Mouse (Mus musculus): ENCODE measurements at regions not wholly inside any gene's neighbourhood (a gene's known extent, or its start where the extent isn't known, plus 50 kb on each side); places are given as distances from the start of the nearest gene placed in this dataset.

DNA sequence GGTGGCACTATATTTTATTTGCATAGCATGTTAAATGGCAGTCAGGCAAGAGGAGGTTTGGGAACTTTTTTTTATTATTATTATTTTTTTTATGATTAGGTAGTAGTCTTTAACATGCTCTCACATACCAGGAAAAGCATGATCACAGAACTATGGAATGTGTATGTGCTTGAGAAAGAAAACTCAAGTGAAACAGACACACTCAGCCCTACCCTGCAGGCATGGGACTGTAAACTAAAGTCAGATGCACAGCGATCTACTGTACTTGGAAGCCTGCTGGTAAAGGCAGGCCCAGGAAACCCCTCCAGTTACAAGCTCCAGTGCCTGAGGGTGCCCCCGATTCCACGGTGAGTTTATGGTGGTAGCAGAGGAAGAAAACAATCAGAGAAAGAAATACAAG is 243.6 kb downstream of the Sp3 start:
- H3K9me3 ChIP-seq (replicated peaks; ENCODE audit: control insufficient read depth, insufficient read depth, low read length, poor library complexity, severe bottlenecking): no peaks in the 10 kb centered on the region
- TF ChIP-seq CTCF (IDR thresholded peaks at IDR 0.05; ENCODE audit: low read depth, low read length): no peak
- TF ChIP-seq EP300 (IDR thresholded peaks at IDR 0.05; ENCODE audit: insufficient read depth, low read depth, low read length): no peak
- no peak for TF ChIP-seq POLR2A (IDR thresholded peaks at IDR 0.05; ENCODE audit: insufficient read depth, low read length)
- no peaks in the 10 kb centered on the region for H3K27me3 ChIP-seq (ENCODE audit: control insufficient read depth, insufficient read depth, low read length, poor library complexity, severe bottlenecking)
- H3K27ac ChIP-seq (ENCODE audit: insufficient read depth, low read length): no peak overlapping the region
- H3K4me3 ChIP-seq (ENCODE audit: low read depth, low read length): no peak overlapping the region
- no peaks in the 10 kb centered on the region for H3K4me1 ChIP-seq (ENCODE audit: control insufficient read depth, insufficient read depth, low read length)
- H3K36me3 ChIP-seq (ENCODE audit: control insufficient read depth, insufficient read depth, low read length, poor library complexity, severe bottlenecking): no peaks in the 10 kb centered on the region
- no peak overlapping the region for H3K9ac ChIP-seq (ENCODE audit: low read depth, poor library complexity, severe bottlenecking)

DNA sequence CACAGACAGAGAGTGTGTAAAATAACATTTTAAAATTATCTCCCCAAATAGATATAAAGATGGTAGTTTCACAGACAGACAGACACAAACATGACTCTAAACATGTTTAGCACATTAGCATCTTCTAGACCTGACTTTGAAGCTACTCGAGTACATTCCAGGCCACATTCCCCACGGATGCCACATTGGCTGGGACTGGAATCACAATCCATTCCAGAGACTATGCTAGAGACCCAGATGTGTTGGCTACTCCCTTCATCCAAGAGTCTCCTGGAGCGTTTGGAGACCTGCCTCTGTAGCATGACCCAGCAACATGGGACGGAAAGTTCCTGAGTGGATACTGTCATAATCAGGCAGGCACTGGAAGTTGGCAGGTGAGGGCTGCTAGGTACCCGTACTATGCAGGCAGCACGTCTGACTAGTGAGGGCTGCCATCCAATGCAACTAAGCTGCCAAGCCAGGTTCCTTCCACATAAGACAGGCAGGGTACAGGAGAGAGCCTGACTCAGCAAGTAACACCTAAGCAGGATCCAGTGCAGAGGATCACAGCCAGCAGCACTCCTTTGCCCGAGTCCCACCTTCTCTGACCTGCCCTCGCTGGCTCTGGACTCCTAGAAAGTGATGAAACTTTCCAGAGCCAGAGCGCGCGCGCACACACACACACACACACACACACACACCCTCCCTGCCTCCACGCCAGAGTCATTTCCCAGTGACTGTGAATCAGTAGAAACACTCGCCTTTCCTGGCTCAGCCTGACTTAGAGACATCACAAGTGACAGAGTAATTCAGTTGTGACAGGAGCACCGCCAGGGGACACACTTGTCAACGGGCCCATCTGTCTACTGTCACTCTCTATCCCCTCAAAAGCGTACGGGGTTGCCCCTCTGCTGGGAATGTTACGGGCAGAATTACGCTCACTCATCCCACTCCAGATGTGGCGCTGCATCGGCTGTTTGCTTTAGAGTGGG is 239.6 kb downstream of the Sp3 start:
- no peak overlapping the region for H3K27ac ChIP-seq (ENCODE audit: insufficient read depth, low read length)
- H3K9me3 ChIP-seq (replicated peaks; ENCODE audit: control insufficient read depth, insufficient read depth, low read length, poor library complexity, severe bottlenecking): no peaks in the 10 kb centered on the region
- peak overlapping the region; percentile 44 for H3K4me3 ChIP-seq (ENCODE audit: low read depth, low read length)
- H3K4me1 ChIP-seq (ENCODE audit: control insufficient read depth, insufficient read depth, low read length): no peaks in the 10 kb centered on the region
- H3K27me3 ChIP-seq (ENCODE audit: control insufficient read depth, insufficient read depth, low read length, poor library complexity, severe bottlenecking): no peaks in the 10 kb centered on the region
- TF ChIP-seq EP300 (IDR thresholded peaks at IDR 0.05; ENCODE audit: insufficient read depth, low read depth, low read length) (no peak), CTCF (IDR thresholded peaks at IDR 0.05; ENCODE audit: low read depth, low read length) (no peak), POLR2A (IDR thresholded peaks at IDR 0.05; ENCODE audit: insufficient read depth, low read length) (no peak)
- no peaks in the 10 kb centered on the region for H3K36me3 ChIP-seq (ENCODE audit: control insufficient read depth, insufficient read depth, low read length, poor library complexity, severe bottlenecking)
- no peak overlapping the region for H3K9ac ChIP-seq (ENCODE audit: low read depth, poor library complexity, severe bottlenecking)

DNA sequence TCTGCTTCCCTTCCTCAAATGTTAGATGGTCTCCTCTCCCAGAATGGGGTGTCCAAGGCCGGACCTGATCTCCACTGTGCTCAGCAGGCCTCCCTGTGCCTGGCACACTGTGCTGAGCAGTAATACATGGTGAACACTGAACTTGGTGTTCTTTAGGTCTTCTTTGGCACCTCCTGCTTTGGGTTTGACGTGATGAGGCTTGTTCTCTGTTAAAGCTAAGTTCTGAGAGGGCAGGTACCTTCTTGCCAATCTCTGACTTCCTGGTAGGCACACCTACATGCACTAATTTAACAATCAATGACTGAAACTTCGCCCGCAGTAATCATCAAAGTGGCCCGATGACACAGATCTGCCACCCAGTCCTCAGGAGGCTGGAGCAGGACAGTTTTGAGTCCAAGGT is 238.5 kb downstream of the Sp3 start:
- TF ChIP-seq POLR2A (IDR thresholded peaks at IDR 0.05; ENCODE audit: insufficient read depth, low read length) (no peak), EP300 (IDR thresholded peaks at IDR 0.05; ENCODE audit: insufficient read depth, low read depth, low read length) (no peak)
- H3K4me3 ChIP-seq (ENCODE audit: low read depth, low read length): no peak overlapping the region
- H3K27me3 ChIP-seq (ENCODE audit: control insufficient read depth, insufficient read depth, low read length, poor library complexity, severe bottlenecking): no peaks in the 10 kb centered on the region

DNA sequence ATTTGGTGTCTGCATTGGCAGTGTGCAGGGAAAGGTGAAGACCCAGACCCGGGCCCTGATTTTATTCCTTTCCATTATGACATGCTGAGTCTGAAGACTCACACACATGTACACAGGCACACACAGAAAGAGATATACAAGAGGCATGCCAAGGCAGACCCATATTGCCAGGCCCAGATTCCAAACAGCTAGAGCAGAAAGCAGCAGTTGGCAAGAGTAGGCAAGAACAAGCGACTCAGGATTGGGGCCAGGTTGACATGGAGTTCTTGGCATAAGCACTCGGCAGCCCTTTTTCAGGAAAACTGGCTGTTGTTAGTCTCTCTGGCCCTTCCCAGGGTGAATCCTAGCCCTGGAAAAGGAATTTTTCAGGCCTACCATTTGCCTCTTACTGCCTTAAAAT is 236.6 kb downstream of the Sp3 start:
- no peak overlapping the region for H3K27ac ChIP-seq (ENCODE audit: insufficient read depth, low read length)
- H3K4me3 ChIP-seq (ENCODE audit: low read depth, low read length): no peak overlapping the region
- no peaks in the 10 kb centered on the region for H3K9me3 ChIP-seq (replicated peaks; ENCODE audit: control insufficient read depth, insufficient read depth, low read length, poor library complexity, severe bottlenecking)

More for the DNA sequence above, 238.5 kb downstream of the Sp3 start:
- Histone ChIP-seq H3K36me3 (ENCODE audit: control insufficient read depth, insufficient read depth, low read length, poor library complexity, severe bottlenecking) (no peaks in the 10 kb centered on the region), H3K9me3 (replicated peaks; ENCODE audit: control insufficient read depth, insufficient read depth, low read length, poor library complexity, severe bottlenecking) (no peaks in the 10 kb centered on the region), H3K9ac (ENCODE audit: low read depth, poor library complexity, severe bottlenecking) (no peak overlapping the region), H3K27ac (ENCODE audit: insufficient read depth, low read length) (no peak overlapping the region), H3K4me1 (ENCODE audit: control insufficient read depth, insufficient read depth, low read length) (no peaks in the 10 kb centered on the region)

DNA sequence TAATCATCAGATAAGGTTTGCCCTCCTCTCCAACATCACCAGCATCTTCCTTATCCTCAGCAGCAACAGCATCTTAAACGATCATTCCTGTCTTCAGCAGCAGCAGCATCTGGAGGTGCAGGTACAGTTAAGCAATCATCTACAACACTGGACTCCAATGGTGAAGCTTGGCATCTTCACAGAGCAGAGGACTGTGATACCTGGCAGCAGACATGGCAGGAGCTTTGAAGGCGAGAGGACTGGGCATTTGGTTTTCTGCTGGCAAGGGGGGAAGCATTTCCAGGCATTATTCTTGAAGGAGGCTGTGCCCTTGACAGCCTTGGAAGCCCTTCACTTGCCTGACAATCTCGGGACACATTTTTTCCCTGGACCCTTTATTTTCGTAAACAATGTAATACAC is 235.3 kb downstream of the Sp3 start:
- TF ChIP-seq POLR2A (IDR thresholded peaks at IDR 0.05; ENCODE audit: insufficient read depth, low read length) (no peak), CTCF (IDR thresholded peaks at IDR 0.05; ENCODE audit: low read depth, low read length) (no peak), EP300 (IDR thresholded peaks at IDR 0.05; ENCODE audit: insufficient read depth, low read depth, low read length) (no peak)
- no peak overlapping the region for H3K27ac ChIP-seq (ENCODE audit: insufficient read depth, low read length)
- no peak overlapping the region for H3K9ac ChIP-seq (ENCODE audit: low read depth, poor library complexity, severe bottlenecking)
- no peaks in the 10 kb centered on the region for H3K4me1 ChIP-seq (ENCODE audit: control insufficient read depth, insufficient read depth, low read length)
- no peak overlapping the region for H3K4me3 ChIP-seq (ENCODE audit: low read depth, low read length)
- no peaks in the 10 kb centered on the region for H3K9me3 ChIP-seq (replicated peaks; ENCODE audit: control insufficient read depth, insufficient read depth, low read length, poor library complexity, severe bottlenecking)
- H3K27me3 ChIP-seq (ENCODE audit: control insufficient read depth, insufficient read depth, low read length, poor library complexity, severe bottlenecking): no peaks in the 10 kb centered on the region
- H3K36me3 ChIP-seq (ENCODE audit: control insufficient read depth, insufficient read depth, low read length, poor library complexity, severe bottlenecking): no peaks in the 10 kb centered on the region

More for the DNA sequence above, 236.6 kb downstream of the Sp3 start:
- H3K4me1 ChIP-seq (ENCODE audit: control insufficient read depth, insufficient read depth, low read length): no peaks in the 10 kb centered on the region
- H3K9ac ChIP-seq (ENCODE audit: low read depth, poor library complexity, severe bottlenecking): no peak overlapping the region
- no peaks in the 10 kb centered on the region for H3K27me3 ChIP-seq (ENCODE audit: control insufficient read depth, insufficient read depth, low read length, poor library complexity, severe bottlenecking)
- TF ChIP-seq POLR2A (IDR thresholded peaks at IDR 0.05; ENCODE audit: insufficient read depth, low read length) (no peak), EP300 (IDR thresholded peaks at IDR 0.05; ENCODE audit: insufficient read depth, low read depth, low read length) (no peak), CTCF (IDR thresholded peaks at IDR 0.05; ENCODE audit: low read depth, low read length) (no peak)
- no peaks in the 10 kb centered on the region for H3K36me3 ChIP-seq (ENCODE audit: control insufficient read depth, insufficient read depth, low read length, poor library complexity, severe bottlenecking)
